In genomic region chr4:142222385-142222784, GRCm38 (mm10) we compare ENCODE assay signal across 14 mouse cellular contexts. TPM values are rescaled to one million over a fixed set of nuclear protein-coding genes. Genes with fewer than 3 reads are reported as not detected.
DNase-seq lines count a peak whose midpoint lies in the region; ATAC-seq and TF ChIP-seq lines count a peak whose summit lies in the region.
"Had no signal": no experiment of that assay in that cellular context is flagged by ENCODE, and none has a peak within 500 bp of the region (broad histone marks: within the 10 kb centered on the region; RNA-seq: fewer than 3 reads in every experiment).

No protein-coding gene starts in this region.

- H3K4me1 ChIP-seq in heart, embryonic 13.5 days, result peaks cover 69% of the 10 kb centered on the region
- H3K4me1 ChIP-seq in lung, embryonic 14.5 days (ENCODE audit: insufficient read depth), result peaks cover 51% of the 10 kb centered on the region
- peaks cover 47% of the 10 kb centered on the region for H3K4me1 ChIP-seq in embryonic facial prominence, embryonic 14.5 days (ENCODE audit: control insufficient read depth, insufficient read depth, low read length)
- peaks cover 49% of the 10 kb centered on the region for H3K4me1 ChIP-seq in limb, embryonic 14.5 days (ENCODE audit: control insufficient read depth, insufficient read depth, low read length)

- H3K9ac ChIP-seq in heart, embryonic 13.5 days, result no peak overlapping the region
- H3K9ac ChIP-seq in lung, embryonic 14.5 days, result no peak overlapping the region
- H3K9ac ChIP-seq in embryonic facial prominence, embryonic 14.5 days (ENCODE audit: low read depth, low read length), result no peak overlapping the region
- no peak overlapping the region for H3K9ac ChIP-seq in limb, embryonic 14.5 days (ENCODE audit: low read depth, low read length, severe bottlenecking)

- ATAC-seq in heart, embryonic 13.5 days (ENCODE audit: extremely low read depth, insufficient number of reproducible peaks, low FRiP score, low TSS enrichment), result no peak
- no peak for ATAC-seq in lung, embryonic 14.5 days (ENCODE audit: insufficient read depth)
- ATAC-seq in embryonic facial prominence, embryonic 14.5 days (ENCODE audit: low read depth), result no peak
- no peak for ATAC-seq in limb, embryonic 14.5 days (ENCODE audit: low FRiP score, low read depth)

- H3K27ac ChIP-seq in heart, embryonic 13.5 days (replicated peaks), result peak overlapping the region; percentile 53
- H3K27ac ChIP-seq in lung, embryonic 14.5 days (ENCODE audit: low read depth), result peak overlapping the region; percentile 83
- H3K27ac ChIP-seq in embryonic facial prominence, embryonic 14.5 days (replicated peaks; ENCODE audit: low read depth, low read length), result peak overlapping the region; percentile 69
- peak overlapping the region; percentile 78; the same call in 1 of the 2 replicates for H3K27ac ChIP-seq in limb, embryonic 14.5 days (replicated peaks; ENCODE audit: low read depth, low read length)
- H3K27ac ChIP-seq: macrophage had no signal

- no peak for DNase-seq in heart, postnatal 36 days
- no peak for DNase-seq in lung, embryonic 14.5 days
- no peak for DNase-seq in lung, postnatal 4 days
- DNase-seq in embryonic facial prominence, embryonic 14.5 days (ENCODE audit: low spot score), result no peak
- no peak for DNase-seq in limb, embryonic 14.5 days (ENCODE audit: low spot score)
- DNase-seq in frontal cortex, adult 2 months (ENCODE audit: extremely low spot score in 1 of 2, low spot score in 1 of 2), result no peak
- DNase-seq in thymus, postnatal 14 days, result no peak
- DNase-seq: adrenal gland, postnatal 36 days; cerebellum, postnatal 36 days; layer of hippocampus, adult 9-11 months had no signal

- H3K27me3 ChIP-seq in heart, embryonic 13.5 days (replicated peaks), result no peaks in the 10 kb centered on the region
- H3K27me3 ChIP-seq in lung, embryonic 14.5 days (ENCODE audit: insufficient read depth, low read length), result no peaks in the 10 kb centered on the region
- no peaks in the 10 kb centered on the region for H3K27me3 ChIP-seq in embryonic facial prominence, embryonic 14.5 days (replicated peaks; ENCODE audit: control insufficient read depth, insufficient read depth, low read length)
- H3K27me3 ChIP-seq in limb, embryonic 14.5 days (ENCODE audit: control insufficient read depth, insufficient read depth, low read length), result no peaks in the 10 kb centered on the region

- no peak for TF ChIP-seq POLR2A in limb, embryonic 14.5 days (IDR thresholded peaks at IDR 0.05; ENCODE audit: borderline replicate concordance, extremely low read depth, insufficient read depth, insufficient read length)

- H3K4me2 ChIP-seq in heart, embryonic 13.5 days, result no peak overlapping the region
- no peak overlapping the region for H3K4me2 ChIP-seq in lung, embryonic 14.5 days
- no peak overlapping the region for H3K4me2 ChIP-seq in embryonic facial prominence, embryonic 14.5 days (ENCODE audit: low read depth, low read length)
- no peak overlapping the region for H3K4me2 ChIP-seq in limb, embryonic 14.5 days (replicated peaks; ENCODE audit: low read depth, low read length, severe bottlenecking)

- no peaks in the 10 kb centered on the region for H3K36me3 ChIP-seq in heart, embryonic 13.5 days
- H3K36me3 ChIP-seq in lung, embryonic 14.5 days (ENCODE audit: insufficient read depth), result no peaks in the 10 kb centered on the region
- H3K36me3 ChIP-seq in embryonic facial prominence, embryonic 14.5 days (ENCODE audit: control insufficient read depth, insufficient read depth, low read length), result no peaks in the 10 kb centered on the region
- no peaks in the 10 kb centered on the region for H3K36me3 ChIP-seq in limb, embryonic 14.5 days (ENCODE audit: control insufficient read depth, insufficient read depth, low read length)

- no peak for TF ChIP-seq CTCF in lung, embryonic 14.5 days (IDR thresholded peaks at IDR 0.05; ENCODE audit: low read depth)

- no peaks in the 10 kb centered on the region for H3K9me3 ChIP-seq in heart, embryonic 13.5 days
- H3K9me3 ChIP-seq in lung, embryonic 14.5 days (ENCODE audit: low read depth, low read length), result no peaks in the 10 kb centered on the region
- no peaks in the 10 kb centered on the region for H3K9me3 ChIP-seq in embryonic facial prominence, embryonic 14.5 days (ENCODE audit: control insufficient read depth, low read length)
- H3K9me3 ChIP-seq in limb, embryonic 14.5 days (ENCODE audit: control insufficient read depth, low read length), result no peaks in the 10 kb centered on the region

- 50% methylated on average over 1 of the region's 1 CpGs for WGBS in heart, embryonic 13.5 days
- 70% methylated on average over 1 of the region's 1 CpGs for WGBS in lung, embryonic 14.5 days
- 50% methylated on average over 1 of the region's 1 CpGs for WGBS in embryonic facial prominence, embryonic 14.5 days
- WGBS in limb, embryonic 14.5 days, result 7% methylated on average over 1 of the region's 1 CpGs

- no peak overlapping the region for H3K4me3 ChIP-seq in heart, embryonic 13.5 days
- no peak overlapping the region for H3K4me3 ChIP-seq in lung, embryonic 14.5 days (ENCODE audit: low read depth, low read length)
- no peak overlapping the region for H3K4me3 ChIP-seq in embryonic facial prominence, embryonic 14.5 days (ENCODE audit: low read depth, low read length)
- no peak overlapping the region for H3K4me3 ChIP-seq in limb, embryonic 14.5 days (replicated peaks; ENCODE audit: low read length)
- H3K4me3 ChIP-seq: erythroblast, embryonic 14.5 days had no signal

- intact Hi-C loops in heart, postnatal 36 days (cut with DNase I), result no loop called here

RNA-seq across cellular contexts. Expression of gene Kazn, which starts 16.8 kb away (rescaled TPM):
- 5.2 and 5.8 TPM in 2 replicates for polyA plus RNA-seq in heart, embryonic 13.5 days (2015; fragmentation: Nextera tagmentation; extraction: Ambion mirVana)
- 1 to 10 TPM; 3.4 to 3.6 TPM for total RNA-seq in heart, postnatal 36 days (2021)
- 12.8 and 14.1 TPM in 2 replicates for polyA plus RNA-seq in lung, embryonic 14.5 days (2014; fragmentation: Nextera tagmentation; extraction: Ambion mirVana)
- 11.7 and 11.9 TPM in 2 replicates for polyA plus RNA-seq in embryonic facial prominence, embryonic 14.5 days (2014; fragmentation: Nextera tagmentation; extraction: Ambion mirVana)
- 31.3 and 43.4 TPM in 2 replicates for polyA plus RNA-seq in limb, embryonic 14.5 days (2012; rRNA removed)
- 12.7 and 14.0 TPM in 2 replicates for polyA plus RNA-seq in limb, embryonic 14.5 days (2014; fragmentation: Nextera tagmentation; extraction: Ambion mirVana)
- polyA plus RNA-seq in frontal cortex, adult 2 months (2012; rRNA removed), result 44.3 and 47.1 TPM in 2 replicates
- total RNA-seq: MEL had no signal
- polyA plus RNA-seq: macrophage had no signal
